Mouse (Mus musculus) cerebellum, adult 8-10 months (tissue): ENCODE data around the gene Agbl1.
A peak's percentile ranks its signal among the peaks of the same experiment; 100 is the strongest.

Experiments used
- DNase-seq: peaks from one replicate; pipeline ENCODE4 v3.0.0; 2022

Gene Agbl1

DNA sequence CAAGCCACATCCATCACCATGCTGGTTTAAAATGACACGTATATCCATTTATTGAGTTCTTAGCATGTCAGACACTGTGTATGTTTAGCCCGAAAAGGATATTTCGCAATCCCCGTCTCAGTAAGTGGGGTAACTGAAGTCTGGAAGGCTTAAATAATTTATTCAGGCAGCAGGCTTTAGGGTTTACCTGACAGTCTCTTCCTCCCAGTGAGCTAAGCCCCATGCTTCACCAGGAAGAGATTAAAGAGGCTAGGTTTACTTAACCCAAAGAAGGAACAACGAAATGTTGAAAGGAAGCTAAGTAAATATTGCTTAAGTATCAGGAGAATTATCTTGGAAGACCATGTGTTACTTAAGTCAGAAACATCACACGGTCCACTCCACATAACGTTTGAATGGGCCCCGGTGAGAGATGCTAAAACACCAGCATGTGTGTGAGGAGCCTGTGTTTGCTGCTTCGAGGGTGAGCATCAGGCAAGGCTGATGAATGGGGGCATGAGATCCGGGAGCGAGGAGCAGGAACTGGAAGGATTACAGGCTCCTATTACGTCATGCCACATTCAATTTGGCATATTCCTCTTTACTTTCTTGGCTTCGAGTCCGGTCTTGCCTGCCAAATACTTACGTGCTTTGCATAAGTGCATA, 162.7 kb downstream of the Agbl1 start:
- no peak for DNase-seq

DNA sequence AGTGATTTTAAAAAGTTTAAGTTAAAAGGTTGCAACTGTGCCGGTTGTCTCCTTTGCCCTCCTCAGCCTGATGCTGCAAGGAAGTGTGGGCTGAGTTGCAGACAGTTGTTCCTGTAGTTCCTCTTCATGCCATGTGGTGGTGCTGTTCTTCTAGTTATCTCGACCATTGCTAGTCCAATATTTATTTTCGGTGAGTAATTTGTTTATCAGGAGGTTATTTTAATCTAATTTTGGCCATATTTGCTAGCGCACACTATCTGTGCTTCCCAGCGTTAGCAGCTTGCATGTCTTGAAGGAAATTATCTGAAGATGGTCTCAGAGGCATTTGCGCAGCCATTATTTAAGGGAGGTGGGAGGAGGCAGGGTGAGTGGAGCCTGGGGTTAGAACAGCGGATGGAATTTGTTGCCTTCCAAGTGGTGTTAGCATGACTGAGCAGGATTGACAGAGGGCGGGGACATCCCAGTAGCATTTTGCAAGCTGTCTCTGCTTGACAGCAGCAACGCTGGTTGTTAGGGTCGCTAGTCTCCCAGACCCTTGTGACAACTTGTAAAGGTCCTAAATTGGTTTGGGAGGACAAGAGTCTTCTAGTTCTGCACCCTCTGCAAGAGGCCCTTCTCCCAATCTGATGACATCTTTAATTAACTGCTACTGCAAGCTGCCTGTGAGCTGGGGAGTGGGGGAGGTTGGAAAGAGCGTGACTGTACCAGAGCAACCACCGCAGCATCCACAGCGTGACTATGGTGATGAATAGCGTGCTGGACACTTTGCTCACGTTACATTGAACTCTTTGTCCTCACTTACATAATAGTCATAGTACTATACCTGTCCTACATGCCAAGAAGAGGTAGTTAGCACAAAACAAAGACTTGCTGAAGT, 163.5 kb downstream of the Agbl1 start:
- DNase-seq, result peak; percentile 26

DNA sequence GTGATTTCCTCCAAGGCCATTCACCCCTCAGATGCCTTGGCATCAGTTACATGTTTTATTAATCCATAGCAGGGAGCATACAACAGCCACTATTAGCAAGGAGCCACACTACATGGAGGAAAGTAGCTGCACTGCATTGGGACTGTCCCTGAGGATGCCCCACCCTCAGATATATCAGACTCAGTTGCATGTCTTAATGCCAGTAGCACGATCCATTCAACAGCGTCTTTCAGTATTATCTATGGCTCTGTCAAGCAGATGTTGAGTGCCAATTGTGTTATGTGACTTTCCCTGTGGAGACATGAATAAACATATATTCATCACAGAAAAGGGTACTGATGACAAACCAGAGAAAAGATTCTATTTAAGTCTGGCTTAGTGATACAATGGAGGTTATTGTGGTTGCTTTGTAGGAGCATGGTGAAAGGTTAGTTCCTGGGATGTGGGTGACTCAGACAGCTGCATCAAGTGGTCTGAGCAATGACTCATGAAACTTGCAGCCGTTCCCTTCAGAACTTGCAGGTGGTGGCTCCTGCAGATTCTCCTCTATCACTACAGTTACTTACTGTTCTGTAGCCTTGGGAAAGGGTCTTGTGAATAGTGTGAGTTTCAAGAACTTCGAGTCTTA, 178.4 kb downstream of the Agbl1 start:
- DNase-seq, result no peak

DNA sequence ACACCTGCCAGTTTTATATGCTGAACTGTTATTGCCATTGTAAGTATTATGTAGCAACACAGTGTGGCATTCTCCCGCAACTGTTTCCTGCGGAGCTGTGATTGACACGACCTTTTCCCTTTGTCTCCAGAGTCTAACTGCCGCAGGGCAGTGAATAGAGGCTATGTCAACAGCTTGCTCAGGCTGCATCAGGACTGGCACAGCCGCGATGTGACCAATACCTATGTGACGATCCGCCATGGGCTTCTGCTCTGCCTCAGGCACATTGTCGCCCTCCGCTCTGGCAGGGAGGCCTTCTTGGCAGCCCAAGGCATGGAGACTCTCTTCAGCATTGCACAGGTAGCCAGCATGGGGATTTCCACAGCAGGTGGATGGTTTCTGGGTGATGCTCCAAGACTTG, 179.3 kb downstream of the Agbl1 start:
- no peak for DNase-seq

DNA sequence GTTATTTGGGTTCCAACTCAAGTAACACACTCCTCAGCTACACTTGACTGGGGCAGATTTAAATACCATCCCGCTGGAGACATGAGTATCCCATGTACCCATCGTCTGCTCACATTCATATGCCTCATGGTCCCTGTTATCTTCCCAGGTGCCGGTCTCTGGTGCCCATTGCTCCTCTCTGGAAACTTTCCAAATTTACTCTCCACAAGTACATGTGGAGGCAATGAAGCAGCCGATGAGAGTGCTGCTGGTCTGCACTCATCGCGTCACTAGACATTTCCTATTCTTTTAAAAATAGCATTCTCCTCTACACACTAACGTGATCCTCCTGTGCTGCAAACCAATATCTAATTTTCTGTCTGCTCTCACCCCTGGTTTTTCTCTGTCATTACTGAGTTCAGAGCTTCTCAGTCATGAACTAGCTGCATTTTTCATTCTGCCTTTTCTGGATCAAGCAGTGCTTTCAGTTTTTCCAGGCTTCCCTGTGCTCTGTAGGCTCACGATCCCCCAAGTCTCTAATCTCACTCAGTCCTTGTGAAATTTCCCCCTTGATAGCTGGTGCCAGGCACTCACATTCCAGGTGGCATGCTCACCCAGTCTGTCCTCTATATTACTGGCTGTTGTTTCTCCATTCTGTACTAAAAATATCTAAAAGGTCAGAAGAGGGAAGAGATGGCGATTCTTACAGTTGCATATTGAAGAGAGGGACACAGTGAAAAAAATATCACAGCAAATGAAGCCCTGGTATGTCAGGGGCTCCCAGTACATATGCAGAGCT, 180.9 kb downstream of the Agbl1 start:
- no peak for DNase-seq

DNA sequence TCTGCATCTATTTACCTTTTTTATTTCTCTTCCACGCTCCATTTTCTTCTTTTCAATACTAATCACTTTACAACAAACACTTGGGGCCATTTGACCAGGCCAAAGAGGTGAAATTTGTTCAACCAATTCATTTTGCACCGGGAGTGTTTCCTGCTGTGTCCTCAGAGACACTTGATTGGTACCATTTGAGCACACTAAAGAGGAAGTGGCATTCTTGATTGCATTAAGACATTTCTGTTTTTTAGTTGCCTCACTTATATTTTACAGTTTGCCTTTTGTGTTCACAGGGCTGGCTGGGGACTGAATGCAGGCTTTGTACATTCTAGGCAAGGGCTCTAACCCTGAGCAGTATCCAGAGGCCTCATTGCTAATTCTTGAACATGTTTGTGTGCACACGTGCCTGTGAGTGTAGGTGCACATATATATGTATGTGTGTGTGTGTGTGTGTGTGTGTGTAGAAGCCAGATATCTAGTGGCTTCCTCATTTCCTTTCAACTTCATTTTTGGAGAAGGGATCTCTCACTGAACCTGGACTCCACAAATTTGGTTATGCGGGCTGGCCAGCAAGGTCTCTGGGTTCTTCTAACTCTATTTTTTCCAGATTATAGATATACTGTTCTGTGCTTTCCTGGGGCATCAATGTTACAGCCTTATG, 182.4 kb downstream of the Agbl1 start:
- DNase-seq, result no peak

DNA sequence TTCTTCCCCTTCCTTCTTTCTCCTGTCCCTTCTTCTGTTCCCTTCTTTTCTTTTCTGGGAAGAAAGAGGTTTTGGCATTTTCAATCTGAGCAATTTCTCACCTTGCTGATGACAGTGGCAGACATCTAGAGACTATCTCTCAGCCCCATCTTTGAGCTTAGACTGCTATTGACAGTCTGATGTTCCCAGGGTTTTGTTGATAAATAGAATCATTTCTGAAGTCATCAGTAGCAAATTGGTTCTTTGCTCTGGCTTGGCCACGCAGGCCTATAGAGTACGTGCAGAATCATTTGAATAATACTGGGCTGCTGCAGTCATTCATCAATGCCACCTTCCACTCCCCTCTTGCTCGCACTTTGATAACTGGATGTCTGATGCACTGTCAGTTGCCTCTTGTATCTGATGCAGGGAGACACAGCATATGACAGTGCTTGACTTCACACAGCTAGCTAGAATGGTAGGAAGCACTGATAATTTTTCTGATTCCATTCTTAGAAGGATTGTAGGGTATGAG, 186.5 kb downstream of the Agbl1 start:
- DNase-seq, result no peak

DNA sequence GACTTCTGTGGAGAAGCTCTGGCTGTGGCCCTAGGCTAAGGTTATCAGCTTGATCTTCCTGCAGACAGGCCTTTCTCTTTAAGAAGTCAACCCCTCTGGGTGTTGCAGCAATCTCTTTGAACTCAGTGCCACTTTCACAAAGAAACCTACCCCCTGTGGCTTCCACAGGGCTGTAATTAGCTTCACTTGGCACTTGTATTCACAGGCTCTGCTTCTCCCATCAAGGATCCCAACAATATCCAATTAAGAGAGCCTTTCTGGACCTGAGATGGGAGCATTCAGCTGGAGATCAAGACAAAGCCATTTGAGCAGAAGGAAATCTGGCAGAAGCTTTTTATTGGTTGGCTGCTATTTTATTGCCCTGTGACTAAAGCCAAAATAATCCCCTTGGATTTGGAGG, 208.9 kb downstream of the Agbl1 start:
- DNase-seq, result no peak

DNA sequence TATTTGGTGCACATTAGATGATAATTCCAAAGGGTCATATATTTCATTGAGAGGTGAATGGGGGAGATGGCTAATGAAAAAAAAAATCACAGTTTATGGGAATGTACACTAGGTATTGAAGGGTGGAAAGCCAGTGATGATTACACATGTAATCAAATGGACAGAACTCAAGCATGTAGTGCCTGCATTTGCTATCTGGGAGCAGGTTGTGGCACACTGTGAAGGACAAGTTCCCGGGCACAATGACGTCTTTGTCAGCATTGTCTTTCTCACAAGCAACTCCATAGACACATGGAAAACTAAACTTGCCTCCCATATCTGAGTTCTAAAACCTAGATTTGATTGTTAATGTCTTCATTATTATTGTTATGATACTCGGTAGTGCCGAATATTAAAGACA, 209.3 kb downstream of the Agbl1 start:
- no peak for DNase-seq

DNA sequence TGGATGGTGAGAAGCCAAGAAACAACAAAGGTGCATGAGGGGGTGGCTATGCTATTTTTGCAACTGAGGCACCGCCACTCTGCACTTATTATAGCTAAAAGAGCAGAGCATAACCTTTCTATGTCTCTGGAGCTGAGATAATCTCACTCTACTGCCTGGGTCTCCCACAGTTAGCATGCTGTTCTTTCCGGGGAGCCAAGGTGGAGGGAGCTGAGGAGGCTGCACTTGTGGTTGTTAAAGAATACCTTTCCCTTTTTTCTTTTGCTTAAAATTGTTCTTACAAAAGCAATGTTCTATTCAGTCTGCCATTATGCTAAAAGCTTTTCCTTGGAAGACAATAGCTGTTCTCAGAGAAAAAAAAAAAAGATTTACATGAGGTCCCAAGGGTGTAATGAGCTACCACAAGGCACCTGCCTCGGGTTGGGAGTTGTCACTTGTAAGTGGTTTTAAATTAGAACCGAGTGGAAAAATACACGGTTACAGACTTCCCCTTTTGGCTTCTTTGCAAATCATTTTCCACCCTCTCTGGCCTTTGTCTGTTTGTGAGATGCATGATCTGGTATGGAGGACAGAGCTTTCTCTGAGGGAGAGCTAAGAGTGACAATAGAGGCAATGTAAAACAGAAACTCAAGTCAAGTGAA, 232.8 kb downstream of the Agbl1 start:
- no peak for DNase-seq

DNA sequence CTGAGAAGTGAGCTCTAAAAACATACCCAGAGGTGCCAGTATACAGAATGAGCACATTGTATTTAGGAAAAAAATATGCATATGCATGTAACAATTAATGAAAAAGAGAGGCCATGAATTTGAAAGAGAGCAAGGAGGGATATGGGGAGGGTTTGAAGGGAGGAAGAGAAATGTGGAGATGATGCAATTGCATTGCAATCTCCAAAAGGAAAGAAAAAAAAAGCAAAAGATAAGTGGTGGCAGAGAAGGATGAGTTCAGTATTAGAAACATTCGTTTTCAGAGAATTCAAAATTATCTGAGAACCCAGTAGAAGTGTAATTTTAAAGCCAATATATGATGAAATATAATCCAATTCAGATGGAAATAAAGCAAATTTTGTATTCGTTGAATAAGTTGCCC, 236.7 kb downstream of the Agbl1 start:
- no peak for DNase-seq

DNA sequence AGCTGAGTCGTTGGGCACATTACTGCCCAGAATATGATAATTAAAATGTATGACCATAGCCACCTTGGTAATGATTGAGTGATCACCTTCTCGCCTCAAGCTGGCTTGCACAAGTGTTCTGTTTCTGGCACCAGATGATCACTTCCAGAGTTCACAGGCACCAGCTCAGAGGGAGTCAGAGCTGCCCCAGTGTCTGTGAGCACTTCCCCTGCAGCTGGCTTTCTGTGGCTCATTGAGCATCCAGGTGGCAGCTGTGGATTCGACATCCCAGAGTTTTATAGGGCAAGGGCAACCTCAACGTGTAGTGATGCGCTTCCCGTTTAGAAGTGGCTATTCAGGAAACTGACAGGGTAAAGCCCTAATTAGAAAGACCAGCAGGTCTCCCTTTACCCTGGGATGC, 244.5 kb downstream of the Agbl1 start:
- no peak for DNase-seq

DNA sequence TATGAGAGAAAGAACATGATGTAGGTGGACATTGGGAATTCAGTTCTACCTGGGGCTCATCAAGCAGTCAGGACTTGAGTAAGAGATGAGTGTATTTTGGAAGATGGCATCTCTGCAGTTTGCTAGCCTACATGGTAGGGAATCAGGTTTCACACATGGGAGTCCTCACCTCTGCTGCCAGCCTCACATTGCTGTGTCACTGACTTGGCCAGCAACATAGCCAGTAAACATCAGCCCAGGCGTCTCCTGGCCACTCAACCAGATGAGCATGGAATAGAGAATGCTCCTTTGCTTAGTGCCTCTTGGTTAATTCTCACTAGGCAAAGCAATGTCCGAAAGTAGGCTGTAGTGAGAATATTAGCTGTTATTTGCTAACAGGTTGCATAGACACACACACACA, 255.9 kb downstream of the Agbl1 start:
- DNase-seq, result no peak

DNA sequence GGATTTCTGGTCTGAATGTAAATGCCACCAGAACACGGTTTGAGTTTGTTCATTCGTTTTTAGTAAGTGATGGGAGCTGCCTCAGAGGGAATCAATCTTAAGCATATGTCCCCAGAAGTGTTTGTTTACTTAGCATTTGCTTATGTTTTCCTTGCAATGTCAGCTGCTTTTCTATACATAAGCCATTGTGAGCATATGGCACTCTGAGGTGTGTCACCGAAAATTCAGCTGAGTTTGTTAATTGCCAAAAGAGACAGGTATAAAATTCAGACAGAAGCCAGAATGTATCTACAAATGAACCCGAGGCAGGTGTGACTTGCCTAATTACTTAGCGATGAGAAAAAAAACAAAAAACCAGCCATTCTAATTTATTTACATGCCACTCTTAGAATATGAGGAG, 257.8 kb downstream of the Agbl1 start:
- no peak for DNase-seq

DNA sequence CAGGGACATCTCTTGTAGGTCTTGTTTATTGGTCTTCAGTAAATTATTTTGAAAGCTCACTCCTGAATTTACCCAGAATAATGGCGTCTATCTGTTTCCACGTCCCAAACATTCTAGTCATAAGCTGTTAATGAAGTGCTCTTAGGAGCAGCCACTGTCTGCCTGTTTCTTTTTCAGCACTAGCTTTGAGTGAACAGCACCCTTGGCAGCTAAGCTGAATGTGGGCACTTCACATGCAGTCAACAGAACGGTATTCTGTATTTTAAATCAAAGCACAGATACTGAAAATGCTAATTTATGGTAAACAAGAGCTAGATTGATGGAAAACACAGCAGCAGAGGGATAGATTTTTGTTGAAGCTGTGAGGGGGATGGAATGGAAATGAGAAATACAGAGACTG, 294.6 kb downstream of the Agbl1 start:
- DNase-seq, result no peak

DNA sequence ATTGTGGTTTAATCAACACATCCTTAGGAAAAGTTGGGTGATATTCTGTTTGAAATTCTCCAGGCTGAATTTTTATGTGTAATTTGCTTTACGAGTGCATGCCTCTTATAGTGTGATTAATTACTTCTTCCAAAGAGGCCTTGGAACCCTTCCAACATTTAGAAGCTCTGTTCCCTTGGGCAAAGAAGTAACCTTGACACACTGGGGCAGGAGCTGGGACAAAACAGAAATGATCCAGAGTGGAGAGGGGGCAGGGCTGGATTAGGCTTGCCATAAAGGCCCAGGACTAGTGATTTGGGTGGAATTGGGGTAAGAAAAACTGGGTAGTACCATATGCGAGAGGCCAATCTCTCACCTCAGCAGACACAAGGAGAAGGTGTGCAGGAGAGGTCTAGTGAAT, 316.8 kb downstream of the Agbl1 start:
- DNase-seq, result no peak

DNA sequence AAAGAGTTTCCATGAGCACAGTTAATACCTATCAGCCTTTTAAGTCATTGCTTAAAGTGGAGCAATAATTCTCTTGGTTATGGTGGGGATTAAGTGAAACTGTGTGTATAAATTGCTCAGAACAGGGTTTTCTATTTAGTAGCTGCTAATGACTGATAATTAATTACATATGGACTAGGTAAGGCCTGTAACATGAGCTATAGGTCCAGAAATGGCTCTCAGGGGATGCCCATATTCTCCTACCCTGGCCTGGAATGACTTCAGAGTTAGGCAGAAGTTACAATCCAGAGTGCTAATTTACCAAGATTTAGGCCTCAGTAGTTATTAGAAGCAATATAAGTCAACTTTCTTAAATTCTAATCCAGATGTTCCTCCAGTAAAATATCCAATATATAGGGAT, 317.6 kb downstream of the Agbl1 start:
- no peak for DNase-seq

DNA sequence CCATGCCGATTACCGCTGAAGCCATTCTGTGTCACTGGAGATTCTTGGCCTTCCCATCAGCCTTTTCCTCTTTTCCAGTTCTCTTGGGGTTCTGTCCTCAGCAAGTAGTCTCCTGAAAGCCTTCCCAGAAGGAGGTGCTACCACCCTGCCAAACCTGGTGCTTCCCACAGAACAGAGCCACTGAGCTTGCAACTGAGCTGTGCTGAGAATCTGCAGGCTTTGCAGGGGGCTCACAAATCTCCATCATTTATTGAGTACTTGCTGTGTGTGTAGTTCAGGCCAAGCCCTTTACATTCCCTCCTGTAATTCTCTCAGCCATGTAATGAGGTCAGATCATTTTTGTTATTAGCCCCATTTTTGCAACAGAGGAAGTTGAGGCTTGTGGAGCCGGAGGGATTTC, 322.2 kb downstream of the Agbl1 start:
- DNase-seq, result no peak

DNA sequence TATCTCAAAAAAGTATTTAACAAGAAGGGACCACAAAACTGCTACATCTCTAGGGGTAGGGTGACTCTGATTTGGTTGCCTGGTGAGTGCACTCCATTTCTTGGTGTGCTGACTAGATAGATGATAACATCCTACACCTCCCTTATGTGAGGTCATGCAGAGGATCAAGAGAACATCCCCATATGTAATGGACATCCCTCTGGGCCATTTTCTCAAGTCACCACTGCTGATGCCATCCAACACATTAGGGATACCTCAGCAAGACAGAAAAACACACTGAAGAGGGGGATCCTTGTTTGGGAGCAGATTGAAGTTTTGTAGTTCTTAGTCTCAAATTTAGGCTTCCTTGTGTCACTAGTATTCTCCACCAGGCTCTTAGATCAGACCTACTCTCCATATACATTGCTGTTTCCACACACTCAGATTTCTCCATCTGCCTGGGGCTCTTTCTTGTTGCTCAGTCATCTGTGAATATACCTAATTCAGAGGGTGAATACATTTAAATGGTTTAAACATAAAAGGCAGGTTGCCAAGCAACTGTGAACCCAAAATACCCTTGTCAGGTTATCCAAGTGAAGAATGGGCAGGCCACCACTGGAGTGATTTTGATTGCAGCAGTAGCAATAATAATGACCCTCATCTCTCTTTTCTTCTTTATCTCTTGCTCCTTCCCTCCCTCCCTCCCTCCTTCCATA, 331.0 kb downstream of the Agbl1 start:
- DNase-seq, result no peak

DNA sequence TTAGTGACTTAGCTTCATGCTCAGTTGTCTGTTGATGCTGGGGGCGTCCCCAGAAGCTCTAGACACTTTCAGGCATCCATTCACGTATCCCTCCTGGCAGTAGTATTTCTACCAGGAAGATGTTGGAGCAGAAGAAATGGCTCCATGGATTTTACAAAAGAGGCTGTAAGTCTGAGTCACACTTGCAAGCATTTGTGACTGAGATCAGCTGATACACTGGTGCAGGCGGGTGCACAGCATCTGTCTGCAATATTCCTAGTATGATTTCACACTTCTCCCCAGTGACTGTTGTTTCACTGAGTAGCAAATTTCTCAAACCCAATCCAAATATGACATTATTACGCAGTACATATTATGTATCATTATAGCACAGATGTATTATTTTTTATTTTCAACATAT, 332.8 kb downstream of the Agbl1 start:
- DNase-seq, result no peak

DNA sequence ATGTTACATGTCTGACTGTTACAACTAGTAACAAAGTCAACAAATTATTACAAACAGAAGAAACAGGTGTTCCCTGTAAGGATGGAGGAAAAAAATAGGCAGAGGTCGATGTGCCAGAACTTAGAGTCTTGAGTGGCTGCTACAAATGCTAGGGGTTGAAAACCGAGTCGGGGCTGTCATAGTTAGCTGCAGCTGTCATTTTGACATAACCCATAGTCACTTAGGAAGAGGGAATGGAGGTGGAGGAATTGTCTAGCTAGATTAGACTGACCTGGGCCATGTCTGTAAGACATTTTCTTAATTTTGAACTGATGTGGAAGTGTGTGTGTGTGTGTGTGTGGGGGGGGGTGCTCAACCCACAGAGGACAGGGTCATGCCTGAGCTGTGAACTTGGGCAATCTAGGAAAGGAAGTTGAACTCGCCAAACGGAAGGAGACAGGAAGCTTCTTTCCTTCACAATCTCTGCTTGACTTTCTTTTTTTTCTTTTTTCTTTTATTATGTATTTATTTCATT, 364.9 kb downstream of the Agbl1 start:
- no peak for DNase-seq
